In the genomic region with DNA sequence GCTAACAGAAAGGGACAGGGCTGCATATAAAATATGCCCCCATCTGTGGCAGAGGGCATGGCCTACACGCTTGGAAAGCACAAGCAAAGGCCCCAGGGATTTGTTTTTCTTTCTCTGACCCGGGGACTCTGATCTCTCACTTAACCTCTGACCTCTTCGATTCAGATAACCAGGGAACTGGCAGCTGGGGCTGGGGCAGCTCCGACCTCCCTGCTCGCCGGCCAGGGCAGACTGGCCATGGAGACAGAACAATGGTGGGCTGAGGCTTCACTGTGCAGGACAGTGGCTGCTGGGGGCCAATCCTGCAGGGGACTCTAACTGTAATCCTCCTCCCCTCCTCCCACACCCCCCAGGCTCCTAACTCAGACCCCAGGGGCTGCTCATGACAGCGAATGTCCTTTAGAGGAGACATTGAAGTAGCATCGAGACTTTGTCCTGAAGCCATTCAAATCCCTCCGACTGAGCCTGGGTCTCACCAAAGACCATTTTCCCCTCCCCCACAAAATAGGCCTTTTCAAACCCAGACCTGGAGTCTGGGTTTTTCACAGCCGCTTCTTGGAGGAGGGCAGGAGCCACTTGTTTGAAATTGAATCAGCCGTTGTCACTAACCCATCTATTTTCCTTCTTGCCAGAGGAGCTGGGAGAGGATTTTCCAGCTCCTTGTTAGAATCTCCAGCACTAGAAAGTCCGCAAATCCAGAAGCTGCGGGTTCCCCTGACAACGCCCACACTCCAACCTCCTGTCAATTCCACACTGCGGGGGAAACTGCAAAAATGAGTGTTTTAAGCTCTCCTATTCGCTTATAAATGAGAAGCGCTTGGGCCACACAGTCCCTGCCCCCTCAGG, we compare ENCODE assay signal across 9 mouse cellular contexts.
DNase-seq lines count a peak whose midpoint lies in the region; ATAC-seq lines count a peak whose summit lies in the region.
"Had no signal": no experiment of that assay in that cellular context is flagged by ENCODE, and none has a peak within 500 bp of the region (broad histone marks: within the 10 kb centered on the region; RNA-seq: fewer than 3 reads in every experiment).

No protein-coding gene starts in this region.

- ATAC-seq in frontal cortex, adult (ENCODE audit: low TSS enrichment), result peak; percentile 82
- ATAC-seq in liver, embryonic 16.5 days (ENCODE audit: low read depth), result peak; percentile 77
- ATAC-seq in megakaryocyte progenitor cell, adult 5-6 weeks (replicated peaks; ENCODE audit: poor library complexity), result no peak

- no peaks in the 10 kb centered on the region for H3K27me3 ChIP-seq in liver, embryonic 16.5 days (ENCODE audit: control insufficient read depth, insufficient read depth, low read depth, low read length)
- H3K27me3 ChIP-seq: lung, embryonic 15.5 days had no signal

- no peaks in the 10 kb centered on the region for H3K36me3 ChIP-seq in liver, embryonic 16.5 days (ENCODE audit: control insufficient read depth, insufficient read depth)
- H3K36me3 ChIP-seq: lung, embryonic 15.5 days had no signal

- no peak overlapping the region for H3K9ac ChIP-seq in liver, embryonic 16.5 days (ENCODE audit: low read depth, low read length)
- H3K9ac ChIP-seq: lung, embryonic 15.5 days had no signal

- H3K4me1 ChIP-seq in liver, embryonic 16.5 days (ENCODE audit: control insufficient read depth, low read depth, low read length), result peaks cover 2% of the 10 kb centered on the region

- H3K4me3 ChIP-seq in liver, embryonic 16.5 days (ENCODE audit: low read depth, low read length), result no peak overlapping the region
- H3K4me3 ChIP-seq: lung, embryonic 15.5 days had no signal

- no peak overlapping the region for H3K4me2 ChIP-seq in liver, embryonic 16.5 days (ENCODE audit: low read depth, low read length)
- H3K4me2 ChIP-seq: lung, embryonic 15.5 days had no signal

- no peaks in the 10 kb centered on the region for H3K9me3 ChIP-seq in liver, embryonic 16.5 days (replicated peaks; ENCODE audit: control insufficient read depth, low read length)
- H3K9me3 ChIP-seq: lung, embryonic 15.5 days had no signal

- H3K27ac ChIP-seq in liver, embryonic 16.5 days (ENCODE audit: low read length), result peak overlapping the region; percentile 50
- H3K27ac ChIP-seq: lung, embryonic 15.5 days had no signal

- DNase-seq in layer of hippocampus, postnatal 10 days (ENCODE audit: low spot score in 2 of 2), result peak; percentile 18 to 27
- DNase-seq in layer of hippocampus, adult 9-10 months (ENCODE audit: low spot score), result no peak
- peak; percentile 36 for DNase-seq in right cerebral cortex, postnatal 25 days
- DNase-seq in cerebellum, adult 11 months, result no peak
- DNase-seq in lung, postnatal 14 days, result no peak

- 53% methylated on average over 17 of the region's 17 CpGs for WGBS in liver, embryonic 16.5 days (ENCODE audit: insufficient replicate concordance)

Comparison
In these comparisons a context has a peak if more than half of its experiments do, and no peak if none do; other contexts are left out.
1. DNase-seq: peak in layer of hippocampus, postnatal 10 days (2 of 2) and right cerebral cortex, postnatal 25 days (single experiment); none in layer of hippocampus, adult 9-10 months (single experiment), cerebellum, adult 11 months (single experiment) and lung, postnatal 14 days (single experiment).